Mouse (Mus musculus) ES-E14 (cell line): Measurements from ENCODE around the gene Pola2.

Experiments
- CHD2 ChIP-seq: IDR thresholded peaks from 2 replicates; pipeline ENCODE4 v1.6.1; 2014; ENCODE audit warnings: mild to moderate bottlenecking, low read depth, low read length, inconsistent platforms
- HCFC1 ChIP-seq: IDR thresholded peaks from 2 replicates; pipeline ENCODE4 v1.6.1; 2012; ENCODE audit warnings: low read length, inconsistent platforms, borderline replicate concordance; ENCODE audit not compliant: insufficient read depth
- ZC3H11A ChIP-seq: IDR thresholded peaks from 2 replicates; pipeline ENCODE4 v1.6.1; 2012; ENCODE audit warnings: low read depth, mild to moderate bottlenecking, inconsistent platforms, low read length, borderline replicate concordance

DNA sequence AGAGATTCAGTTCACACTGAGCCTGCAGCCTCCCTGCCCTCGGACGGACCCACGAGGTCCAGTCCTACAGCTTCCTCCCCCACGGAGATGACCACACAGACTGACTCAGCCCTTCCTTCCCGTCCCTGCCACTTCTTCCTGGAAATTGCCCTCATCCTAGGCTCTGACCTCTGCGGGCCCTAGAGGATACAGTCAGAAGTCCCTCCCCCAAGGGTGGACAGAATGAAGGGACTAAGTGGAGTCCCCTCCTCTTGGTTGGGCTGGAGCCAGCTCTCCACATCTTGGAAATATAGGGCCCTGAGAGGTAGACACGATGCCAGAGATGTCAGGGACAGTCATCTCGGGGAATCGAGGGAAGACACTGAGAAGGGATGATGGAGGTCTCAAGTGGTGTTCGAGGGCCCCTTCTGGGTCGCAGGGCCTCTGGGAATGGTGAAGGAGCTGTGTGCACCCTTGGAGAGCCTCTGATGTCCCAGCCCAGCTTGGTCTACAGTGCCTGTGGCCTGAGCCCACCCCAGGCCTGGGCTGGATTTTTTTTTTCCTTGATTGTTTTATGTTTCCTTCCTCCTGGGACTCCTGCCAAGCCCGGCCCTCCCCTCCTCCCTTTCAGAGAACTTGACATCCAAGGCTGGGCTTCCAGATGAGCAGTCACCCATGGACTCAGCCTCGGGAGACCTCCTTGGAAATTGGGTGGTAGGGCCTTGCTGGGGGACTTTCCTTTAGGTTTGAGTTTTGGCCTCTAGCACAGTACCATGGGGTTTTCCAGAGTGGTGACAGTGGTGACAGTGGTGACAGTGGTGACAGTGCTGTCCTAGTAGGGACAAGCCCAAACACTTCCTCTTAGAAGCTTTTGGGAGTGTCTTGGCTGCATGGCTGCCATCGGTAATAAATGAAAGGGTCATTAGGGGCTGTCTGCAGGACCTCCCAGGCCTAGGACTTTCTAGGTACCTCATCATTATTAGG, 34.1 kb downstream of the Pola2 start:
- TF ChIP-seq ZC3H11A (no peak), HCFC1 (no peak), CHD2 (no peak)
